Mouse (Mus musculus) liver, embryonic 13.5 days (tissue): ENCODE data around the gene Hipk2. TPM values are rescaled to one million over a fixed set of nuclear protein-coding genes. Genes with fewer than 3 reads are reported as not detected.
A peak's percentile ranks its signal among the peaks of the same experiment; 100 is the strongest.

Experiments used
- ATAC-seq: fragments of 200-750 bp; cut with Nextera tagmentation; 2 replicates; pipeline ENCODE4 v1.8.0; 2017; ENCODE audit warnings: low read depth, mild to moderate bottlenecking, moderate number of reproducible peaks, moderate library complexity
- DNase-seq: peaks from one replicate; pipeline ENCODE4 v3.0.0; 2022
- H3K27ac ChIP-seq: fragments of 300-500 bp; sonication (generic); 2 replicates; pipeline ENCODE4 v1.5.1; 2015; ENCODE audit warnings: moderate library complexity, mild to moderate bottlenecking, inconsistent platforms
- H3K27me3 ChIP-seq: fragments of 300-500 bp; sonication (generic); 2 replicates; pipeline ENCODE4 v1.6.1; 2015; ENCODE audit warnings: mild to moderate bottlenecking, inconsistent platforms
- H3K36me3 ChIP-seq: fragments of 300-500 bp; sonication (generic); 2 replicates; pipeline ENCODE4 v1.6.1; 2015; ENCODE audit warnings: mild to moderate bottlenecking, inconsistent platforms
- H3K4me1 ChIP-seq: fragments of 300-500 bp; sonication (generic); replicated peaks from 2 replicates; pipeline ENCODE4 v1.6.1; 2015; ENCODE audit warnings: inconsistent platforms
- H3K4me2 ChIP-seq: fragments of 300-500 bp; sonication (generic); 2 replicates; pipeline ENCODE4 v1.6.1; 2015; ENCODE audit warnings: inconsistent platforms, mild to moderate bottlenecking, moderate library complexity
- H3K4me3 ChIP-seq: fragments of 300-500 bp; sonication (generic); replicated peaks from 2 replicates; pipeline ENCODE4 v1.5.1; 2015; ENCODE audit warnings: mild to moderate bottlenecking, inconsistent platforms
- H3K9ac ChIP-seq: fragments of 300-500 bp; sonication (generic); 2 replicates; pipeline ENCODE4 v1.6.1; 2015; ENCODE audit warnings: mild to moderate bottlenecking, inconsistent platforms
- H3K9me3 ChIP-seq: fragments of 300-500 bp; sonication (generic); replicated peaks from 2 replicates; pipeline ENCODE4 v1.6.1; 2016; ENCODE audit warnings: inconsistent platforms
- WGBS: fragments of 180-500 bp; shearing (Covaris S2); methylation state at CpG from one replicate; pipeline ENCODE4 v1.1.7; 2015; ENCODE audit not compliant: insufficient replicate concordance; 5-methylcytosine and 5-hydroxymethylcytosine counted together
- polyA plus RNA-seq: library from polyadenylated mRNA; unstranded; fragments of >200 nt; fragmentation: Nextera tagmentation; extraction: Ambion mirVana; gene quantifications from 2 replicates; pipeline ENCODE4 v1.2.1, GENCODE M21; 2015

Hipk2 gene
- polyA plus RNA-seq, 1 experiment from 2014 or later, result 20.1 TPM

DNA sequence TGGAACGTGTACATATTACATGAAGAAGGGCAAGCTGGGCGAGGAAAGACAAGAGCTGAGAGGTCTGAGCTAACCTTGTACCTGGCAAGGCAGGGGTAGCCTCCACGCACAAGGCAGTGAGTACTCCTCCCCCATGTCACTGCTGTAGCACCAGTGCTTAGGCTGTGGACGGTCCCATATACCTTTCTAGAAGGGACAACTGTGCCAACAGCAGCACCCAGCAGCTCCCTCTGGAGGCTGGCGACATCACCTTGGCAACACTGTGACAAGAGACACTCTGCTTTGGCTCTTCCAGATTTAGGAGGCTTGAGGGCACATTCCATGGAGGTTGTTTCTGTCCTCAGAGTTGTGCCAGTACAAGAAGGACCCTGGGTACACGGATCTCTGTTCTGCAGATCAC, 123.5 kb downstream of the Hipk2 start:
- Histone ChIP-seq H3K27me3 (no peaks in the 10 kb centered on the region), H3K4me3 (no peak overlapping the region), H3K9ac (no peak overlapping the region), H3K36me3 (peaks cover 58% of the 10 kb centered on the region), H3K4me2 (no peak overlapping the region), H3K9me3 (no peaks in the 10 kb centered on the region), H3K27ac (no peak overlapping the region), H3K4me1 (peaks cover 31% of the 10 kb centered on the region)
- ATAC-seq, result no peak
- 88% methylated on average over 6 of the region's 6 CpGs for WGBS
- DNase-seq, result no peak

GRCm38 (mm10) chr6:38748037-38748436, 127.9 kb downstream of the Hipk2 start:
- ATAC-seq, result no peak
- H3K4me1 ChIP-seq, result peaks cover 15% of the 10 kb centered on the region
- no peak overlapping the region for H3K4me3 ChIP-seq
- no peak for DNase-seq
- no peak overlapping the region for H3K9ac ChIP-seq
- H3K4me2 ChIP-seq, result no peak overlapping the region
- no peaks in the 10 kb centered on the region for H3K9me3 ChIP-seq
- H3K27ac ChIP-seq, result no peak overlapping the region
- H3K36me3 ChIP-seq, result peaks cover 83% of the 10 kb centered on the region
- no peaks in the 10 kb centered on the region for H3K27me3 ChIP-seq
- 42% methylated on average over 4 of the region's 4 CpGs for WGBS

GRCm38 (mm10) chr6:38743351-38743750, 132.6 kb downstream of the Hipk2 start:
- Histone ChIP-seq H3K4me2 (no peak overlapping the region), H3K9me3 (no peaks in the 10 kb centered on the region), H3K36me3 (peaks cover 94% of the 10 kb centered on the region), H3K4me1 (peaks cover 31% of the 10 kb centered on the region), H3K9ac (no peak overlapping the region), H3K27me3 (no peaks in the 10 kb centered on the region), H3K4me3 (no peak overlapping the region), H3K27ac (no peak overlapping the region)
- no peak for DNase-seq
- no peak for ATAC-seq
- WGBS, result 93% methylated on average over 7 of the region's 7 CpGs

DNA sequence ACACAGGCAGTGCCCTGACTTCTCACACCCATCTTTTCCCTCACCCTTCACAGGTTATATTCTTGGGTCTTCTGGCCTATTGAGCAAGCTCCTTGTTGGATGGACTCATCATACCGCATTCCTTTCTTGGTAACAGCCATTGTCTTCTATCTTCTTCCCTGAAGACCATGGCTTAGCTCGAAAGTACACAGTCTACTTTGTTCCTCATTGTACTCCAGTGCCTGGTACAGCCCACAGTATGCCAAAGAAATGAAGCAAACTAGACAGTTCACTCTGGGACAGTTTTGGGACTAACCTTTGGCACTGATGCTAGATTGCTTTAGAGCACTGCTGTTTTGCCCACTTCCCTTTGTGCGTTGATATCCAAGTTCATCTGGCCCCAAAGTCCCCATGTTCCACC, 133.5 kb downstream of the Hipk2 start:
- H3K4me2 ChIP-seq, result no peak overlapping the region
- no peaks in the 10 kb centered on the region for H3K9me3 ChIP-seq
- H3K36me3 ChIP-seq, result peaks cover 96% of the 10 kb centered on the region
- DNase-seq (no peak), ATAC-seq (no peak)
- 88% methylated on average over 3 of the region's 3 CpGs for WGBS
- H3K27ac ChIP-seq, result no peak overlapping the region
- H3K27me3 ChIP-seq, result no peaks in the 10 kb centered on the region
- H3K9ac ChIP-seq, result no peak overlapping the region
- H3K4me1 ChIP-seq, result peaks cover 35% of the 10 kb centered on the region
- H3K4me3 ChIP-seq, result no peak overlapping the region

DNA sequence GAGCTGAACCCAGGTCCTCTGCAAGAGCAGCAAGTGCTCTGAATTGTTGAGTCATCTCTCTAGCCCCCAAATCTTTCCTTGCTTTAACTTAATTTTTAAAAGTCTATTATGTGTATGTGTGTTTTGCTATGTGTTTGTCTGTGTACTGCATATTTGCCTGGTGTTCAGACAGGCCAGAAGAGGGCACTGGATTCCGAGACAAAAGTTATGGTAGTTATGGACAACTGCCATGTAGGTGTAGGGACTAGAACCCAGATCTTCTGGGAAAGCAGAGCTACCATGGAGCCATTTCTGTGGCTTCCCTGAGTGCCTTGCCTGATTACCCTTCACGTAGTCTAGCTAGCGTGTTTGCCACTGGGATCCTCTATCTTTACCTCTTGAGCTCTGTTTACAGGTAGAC, 134.9 kb downstream of the Hipk2 start:
- ATAC-seq, result no peak
- no peak for DNase-seq
- 88% methylated on average over 3 of the region's 3 CpGs for WGBS
- no peak overlapping the region for H3K4me3 ChIP-seq
- H3K27me3 ChIP-seq, result no peaks in the 10 kb centered on the region
- no peaks in the 10 kb centered on the region for H3K9me3 ChIP-seq
- peaks cover 97% of the 10 kb centered on the region for H3K36me3 ChIP-seq
- H3K9ac ChIP-seq, result no peak overlapping the region
- H3K27ac ChIP-seq, result no peak overlapping the region
- H3K4me2 ChIP-seq, result no peak overlapping the region
- H3K4me1 ChIP-seq, result peaks cover 46% of the 10 kb centered on the region

- no peak overlapping the region for H3K27ac ChIP-seq
- H3K4me3 ChIP-seq, result no peak overlapping the region
- H3K9me3 ChIP-seq, result no peaks in the 10 kb centered on the region
- H3K4me2 ChIP-seq, result no peak overlapping the region
- H3K4me1 ChIP-seq, result peaks cover 46% of the 10 kb centered on the region
- DNase-seq, result peak; percentile 40
- 53% methylated on average over 3 of the region's 3 CpGs for WGBS
- no peak overlapping the region; the same call in 1 of the 2 replicates for H3K9ac ChIP-seq
- no peak for ATAC-seq
- H3K36me3 ChIP-seq, result peaks cover 97% of the 10 kb centered on the region
- H3K27me3 ChIP-seq, result no peaks in the 10 kb centered on the region
Observed at GRCm38 (mm10) chr6:38739266-38739665, 136.7 kb downstream of the Hipk2 start.

DNA sequence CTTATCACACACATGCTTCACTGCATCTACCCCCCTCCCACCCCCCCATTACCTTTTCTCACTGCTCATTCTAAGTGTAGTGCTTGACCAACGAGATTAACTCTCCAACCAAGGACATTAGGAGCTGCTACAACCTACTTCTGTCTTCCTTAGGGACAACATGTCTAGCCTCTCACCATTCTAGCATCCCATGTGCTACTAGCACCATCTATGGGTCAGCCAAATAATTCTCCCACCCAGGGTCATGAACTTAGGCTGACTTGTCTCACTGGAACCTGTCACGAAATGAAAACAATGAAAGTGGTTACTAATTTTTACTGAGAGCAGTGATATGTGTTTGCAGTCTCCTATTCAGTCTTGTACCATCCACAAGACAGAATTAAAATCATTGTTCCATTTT, 138.2 kb downstream of the Hipk2 start:
- 49% methylated on average over 2 of the region's 2 CpGs for WGBS
- Histone ChIP-seq H3K4me2 (no peak overlapping the region), H3K27ac (no peak overlapping the region), H3K27me3 (no peaks in the 10 kb centered on the region), H3K4me3 (no peak overlapping the region), H3K9ac (no peak overlapping the region), H3K36me3 (peaks cover 97% of the 10 kb centered on the region), H3K4me1 (peaks cover 46% of the 10 kb centered on the region), H3K9me3 (no peaks in the 10 kb centered on the region)
- ATAC-seq, result no peak
- DNase-seq, result no peak

GRCm38 (mm10) chr6:38736240-38736639, 139.7 kb downstream of the Hipk2 start:
- peaks cover 97% of the 10 kb centered on the region for H3K36me3 ChIP-seq
- H3K27me3 ChIP-seq, result no peaks in the 10 kb centered on the region
- H3K4me1 ChIP-seq, result peaks cover 38% of the 10 kb centered on the region
- ATAC-seq (peak; percentile 74), DNase-seq (peak; percentile 63)
- no peak overlapping the region for H3K4me2 ChIP-seq
- 0 out of 2 replicates have a peak overlapping the region, but pooled peaks have one; percentile 18 for H3K9ac ChIP-seq
- no peaks in the 10 kb centered on the region for H3K9me3 ChIP-seq
- H3K4me3 ChIP-seq, result no peak overlapping the region
- WGBS, result 26% methylated on average over 4 of the region's 4 CpGs
- H3K27ac ChIP-seq, result peak overlapping the region; percentile 68

GRCm38 (mm10) chr6:38732681-38733080, 143.3 kb downstream of the Hipk2 start:
- ATAC-seq (no peak), DNase-seq (no peak)
- H3K9me3 ChIP-seq, result no peaks in the 10 kb centered on the region
- no peaks in the 10 kb centered on the region for H3K27me3 ChIP-seq
- no peak overlapping the region for H3K4me3 ChIP-seq
- no peak overlapping the region for H3K9ac ChIP-seq
- H3K36me3 ChIP-seq, result peaks cover 95% of the 10 kb centered on the region
- peaks cover 13% of the 10 kb centered on the region for H3K4me1 ChIP-seq
- no peak overlapping the region for H3K27ac ChIP-seq
- H3K4me2 ChIP-seq, result no peak overlapping the region
- 79% methylated on average over 3 of the region's 3 CpGs for WGBS

DNA sequence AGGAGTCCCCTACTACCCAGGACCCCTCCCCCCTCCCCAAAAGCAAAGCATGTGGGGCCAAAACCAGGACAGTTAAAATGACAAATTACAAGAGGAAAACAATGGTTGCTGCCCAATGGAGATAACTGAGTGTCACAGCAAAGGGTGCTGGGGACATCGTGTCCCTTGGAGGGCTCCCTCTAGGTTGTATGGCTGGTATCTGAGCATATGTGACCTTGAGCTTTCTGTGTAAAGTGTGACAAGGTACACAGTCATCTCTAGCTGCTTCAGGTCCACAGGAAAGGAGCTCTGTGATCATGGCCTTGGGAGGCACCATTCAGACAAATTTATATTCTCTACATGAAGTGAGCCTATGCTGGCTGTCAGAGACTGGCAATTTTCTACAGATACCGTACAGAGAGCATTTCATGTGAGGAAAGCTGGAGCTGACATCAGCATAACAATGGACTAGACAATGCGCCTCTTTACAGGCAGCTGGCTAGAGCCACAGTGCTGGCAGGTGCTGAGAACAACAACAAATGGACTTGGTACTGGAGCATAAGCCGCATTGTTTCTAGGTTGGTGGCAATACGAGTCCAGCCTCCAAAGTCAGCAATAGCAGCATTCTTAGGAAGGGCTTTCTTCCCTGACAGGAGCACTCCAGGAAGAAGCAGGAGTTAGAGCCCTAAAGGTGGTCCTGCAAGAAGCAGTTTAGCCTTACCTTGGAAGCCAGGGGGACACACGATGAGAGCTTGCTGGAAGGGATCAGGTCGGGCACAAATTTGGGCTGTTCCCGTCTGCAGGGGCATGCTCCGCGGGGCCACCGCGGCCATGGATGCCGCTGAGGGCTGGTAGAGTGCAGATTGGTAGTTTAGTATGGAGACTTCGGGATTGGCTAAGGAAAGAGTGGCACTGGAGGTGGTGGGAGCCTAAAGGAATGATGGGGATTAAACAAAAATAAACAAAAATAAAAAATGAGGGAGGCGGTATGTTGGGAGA, 145.5 kb downstream of the Hipk2 start:
- Histone ChIP-seq H3K27me3 (no peaks in the 10 kb centered on the region), H3K27ac (no peak overlapping the region), H3K9me3 (no peaks in the 10 kb centered on the region), H3K4me2 (no peak overlapping the region), H3K4me1 (no peaks in the 10 kb centered on the region), H3K36me3 (peaks cover 86% of the 10 kb centered on the region), H3K9ac (no peak overlapping the region), H3K4me3 (no peak overlapping the region)
- ATAC-seq, result no peak
- 86% methylated on average over 15 of the region's 15 CpGs for WGBS
- DNase-seq, result no peak

- H3K4me2 ChIP-seq, result no peak overlapping the region
- H3K4me1 ChIP-seq, result no peaks in the 10 kb centered on the region
- H3K27ac ChIP-seq, result no peak overlapping the region
- no peaks in the 10 kb centered on the region for H3K9me3 ChIP-seq
- 92% methylated on average over 3 of the region's 3 CpGs for WGBS
- no peak for ATAC-seq
- no peak for DNase-seq
- H3K9ac ChIP-seq, result no peak overlapping the region
- H3K4me3 ChIP-seq, result no peak overlapping the region
- peaks cover 74% of the 10 kb centered on the region for H3K36me3 ChIP-seq
- no peaks in the 10 kb centered on the region for H3K27me3 ChIP-seq
Observed at GRCm38 (mm10) chr6:38725515-38725914, 150.4 kb downstream of the Hipk2 start.

DNA sequence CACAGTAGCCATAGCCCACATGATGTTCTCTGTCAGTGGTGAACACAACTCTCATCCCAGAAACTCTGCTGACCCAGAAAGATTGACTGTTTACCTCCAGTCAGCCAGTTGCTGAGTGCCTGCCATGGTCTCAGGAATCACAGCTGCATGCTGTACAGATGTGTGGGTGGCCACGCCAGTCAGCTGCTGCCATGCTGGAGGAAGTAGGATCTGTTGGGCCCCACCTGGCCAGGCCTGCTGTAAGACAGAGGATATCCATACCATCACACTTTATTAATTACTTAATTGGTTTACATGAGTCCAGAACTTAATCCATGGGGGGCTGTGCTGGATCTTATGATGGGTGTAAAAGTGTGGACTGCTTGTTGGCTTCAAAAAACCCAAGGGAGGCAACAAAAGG, 154.6 kb downstream of the Hipk2 start:
- no peaks in the 10 kb centered on the region for H3K27me3 ChIP-seq
- no peaks in the 10 kb centered on the region for H3K4me1 ChIP-seq
- DNase-seq (no peak), ATAC-seq (no peak)
- 93% methylated on average over 1 of the region's 1 CpGs for WGBS
- H3K9ac ChIP-seq, result no peak overlapping the region
- H3K27ac ChIP-seq, result no peak overlapping the region
- H3K36me3 ChIP-seq, result peaks cover 82% of the 10 kb centered on the region
- H3K4me3 ChIP-seq, result no peak overlapping the region
- H3K9me3 ChIP-seq, result no peaks in the 10 kb centered on the region
- H3K4me2 ChIP-seq, result no peak overlapping the region
